Mouse (Mus musculus): Measurements from ENCODE around the gene Rpl18a.
"Not testable (repeated sequence)": the region's sequence is repeated elsewhere in the genome, so short reads cannot be mapped to it uniquely, and the experiment has no call there.

Gene Rpl18a

GRCm38 (mm10) chr8:70903112-70903511, 5.9 kb upstream of the Rpl18a start:
- no peak for DNase-seq (ENCODE audit: low spot score in 2 of 2)

- no peak for DNase-seq (ENCODE audit: low spot score in 2 of 2)
Measured at GRCm38 (mm10) chr8:70902211-70902610, 5.0 kb upstream of the Rpl18a start.

GRCm38 (mm10) chr8:70900872-70901387, 3.7 kb upstream of the Rpl18a start:
- no peak for DNase-seq (ENCODE audit: low spot score in 2 of 2)

GRCm38 (mm10) chr8:70899226-70899625, 2.0 kb upstream of the Rpl18a start:
- no peak for DNase-seq (ENCODE audit: low spot score in 2 of 2)

GRCm38 (mm10) chr8:70898661-70899198, 1.5 kb upstream of the Rpl18a start:
- DNase-seq (ENCODE audit: low spot score in 2 of 2): no peak

GRCm38 (mm10) chr8:70897681-70898413, 635 bp upstream of the Rpl18a start:
- peak; percentile 83 to 85 for DNase-seq (ENCODE audit: low spot score in 2 of 2)

GRCm38 (mm10) chr8:70896316-70897020, 744 bp downstream of the Rpl18a start:
- no peak for DNase-seq (ENCODE audit: low spot score in 2 of 2)

GRCm38 (mm10) chr8:70895571-70896259, 1.5 kb downstream of the Rpl18a start:
- not testable (repeated sequence) for DNase-seq (ENCODE audit: low spot score in 2 of 2)

GRCm38 (mm10) chr8:70894771-70895545, 2.3 kb downstream of the Rpl18a start:
- no peak for DNase-seq (ENCODE audit: low spot score in 2 of 2)

GRCm38 (mm10) chr8:70894385-70894720, 2.9 kb downstream of the Rpl18a start:
- no peak for DNase-seq (ENCODE audit: low spot score in 2 of 2)

- DNase-seq (ENCODE audit: low spot score in 2 of 2): peak; percentile 41 to 68
Measured at GRCm38 (mm10) chr8:70893656-70894384, 3.4 kb downstream of the Rpl18a start.

- DNase-seq (ENCODE audit: low spot score in 2 of 2): no peak
Measured at GRCm38 (mm10) chr8:70892896-70893655, 4.1 kb downstream of the Rpl18a start.

- DNase-seq (ENCODE audit: low spot score in 2 of 2): no peak
Measured at GRCm38 (mm10) chr8:70892022-70892895, 5.0 kb downstream of the Rpl18a start, which contains the start of gene Slc5a5. Gene Slc5a5, minus strand, starts transcription at chr8:70892757.

GRCm38 (mm10) chr8:70891356-70891755, 5.9 kb downstream of the Rpl18a start:
- DNase-seq (ENCODE audit: low spot score in 2 of 2): peak; percentile 52 to 71

GRCm38 (mm10) chr8:70890656-70891055, 6.6 kb downstream of the Rpl18a start:
- no peak for DNase-seq (ENCODE audit: low spot score in 2 of 2)

- no peak for DNase-seq (ENCODE audit: low spot score in 2 of 2)
Measured at GRCm38 (mm10) chr8:70887669-70888068, 9.5 kb downstream of the Rpl18a start.

GRCm38 (mm10) chr8:70885612-70886011, 11.6 kb downstream of the Rpl18a start:
- DNase-seq (ENCODE audit: low spot score in 2 of 2): no peak

- no peak for DNase-seq (ENCODE audit: low spot score in 2 of 2)
Measured at GRCm38 (mm10) chr8:70884683-70885082, 12.5 kb downstream of the Rpl18a start.

GRCm38 (mm10) chr8:70884186-70884585, 13.0 kb downstream of the Rpl18a start:
- no peak for DNase-seq (ENCODE audit: low spot score in 2 of 2)

Measured in urinary bladder, postnatal 36 days (tissue).